Mouse (Mus musculus) v-Abl transformed pro-B cells (cell line): ENCODE results near the gene Sphk1.

ENCODE experiments used
- in situ Hi-C, 2 experiments: fragments of 400-800 bp; cut with MboI; formaldehyde crosslinking; loops; one replicate each; pipeline ENCODE4 v1.15.1; 2025; ENCODE audit not compliant: unreplicated experiment in 2 of 2

Gene Sphk1

GRCm38 (mm10) chr11:116530187-116531147, at the start of gene Sphk1:
Gene Sphk1, plus strand, starts transcription at chr11:116530925.
- in situ Hi-C loops = no loop called here

GRCm38 (mm10) chr11:116480975-116481374, 49.8 kb upstream of the Sphk1 start:
- in situ Hi-C loops = no loop called here

- in situ Hi-C loops = no loop called here
These were observed 48.9 kb upstream of the Sphk1 start for GRCm38 (mm10) chr11:116481776-116482175.

DNA sequence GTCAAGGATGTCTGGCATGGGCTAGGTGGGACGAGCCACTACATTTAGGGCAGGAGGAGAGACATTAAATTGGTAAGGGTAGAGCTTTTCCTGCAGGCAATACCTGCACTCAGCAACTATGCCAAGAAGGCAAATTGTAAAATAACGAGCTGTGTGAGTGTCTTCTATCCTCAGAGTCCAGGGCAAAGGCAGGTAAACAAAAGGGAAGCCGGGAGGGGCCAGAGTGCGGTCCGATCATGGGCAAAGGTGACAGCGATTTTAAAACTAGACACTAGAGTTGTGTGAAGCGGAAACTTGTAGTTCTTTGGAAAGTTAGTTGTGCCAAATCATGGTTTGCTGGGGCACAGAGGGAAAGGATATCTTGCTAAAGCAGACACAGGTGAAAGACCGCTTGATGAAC, 46.5 kb upstream of the Sphk1 start:
- in situ Hi-C loops = no loop called here

DNA sequence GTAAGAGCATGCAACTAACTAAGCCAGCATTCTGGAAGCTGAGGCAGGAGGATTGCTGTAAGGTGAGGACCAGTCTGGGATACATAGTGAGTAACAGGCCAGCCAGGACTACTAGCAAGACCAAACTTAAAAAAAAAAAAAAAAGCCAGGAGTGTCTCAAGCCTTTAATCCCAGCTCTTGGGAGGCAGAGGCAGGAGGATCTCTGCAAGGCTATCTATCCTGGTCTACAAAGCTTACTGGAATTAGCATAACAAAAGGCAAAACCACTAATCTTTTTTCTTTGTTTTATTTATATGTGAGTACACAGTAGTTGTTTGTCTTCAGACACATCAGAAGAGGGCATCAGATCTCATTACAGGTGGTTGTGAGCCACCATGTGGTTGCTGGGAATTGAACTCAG, 42.5 kb upstream of the Sphk1 start:
- in situ Hi-C loops = no loop called here

GRCm38 (mm10) chr11:116488693-116489375, 41.9 kb upstream of the Sphk1 start:
- in situ Hi-C loops = no loop called here

DNA sequence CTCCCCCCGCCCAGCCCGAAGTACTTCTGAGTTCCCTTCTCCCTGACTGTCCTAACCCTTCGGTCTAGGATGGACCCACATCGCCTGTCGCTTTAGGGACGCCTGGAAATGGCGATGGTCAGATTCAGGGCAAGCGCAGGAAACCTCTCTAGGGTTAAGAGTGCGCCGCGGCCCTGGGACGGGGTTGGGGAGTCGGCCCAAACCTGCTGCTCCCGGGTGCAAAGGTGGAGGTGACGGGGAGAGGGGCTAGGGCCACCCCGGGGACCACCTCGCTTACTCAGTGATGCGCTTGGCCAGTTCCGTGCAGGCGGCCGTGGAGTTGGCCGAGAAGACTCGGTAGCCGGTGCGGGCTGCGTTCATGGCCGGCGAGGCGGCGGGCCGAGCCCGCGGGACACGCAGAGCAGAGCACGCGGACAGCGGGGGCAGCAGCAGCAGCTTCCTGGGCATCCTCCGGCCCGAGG, 40.9 kb upstream of the Sphk1 start:
- in situ Hi-C loops = loop anchor here in 1 of 2 experiments (10.0 kb wide), 1 partner anchor 135 kb away; the partner anchor contains the start of gene Rhbdf2

DNA sequence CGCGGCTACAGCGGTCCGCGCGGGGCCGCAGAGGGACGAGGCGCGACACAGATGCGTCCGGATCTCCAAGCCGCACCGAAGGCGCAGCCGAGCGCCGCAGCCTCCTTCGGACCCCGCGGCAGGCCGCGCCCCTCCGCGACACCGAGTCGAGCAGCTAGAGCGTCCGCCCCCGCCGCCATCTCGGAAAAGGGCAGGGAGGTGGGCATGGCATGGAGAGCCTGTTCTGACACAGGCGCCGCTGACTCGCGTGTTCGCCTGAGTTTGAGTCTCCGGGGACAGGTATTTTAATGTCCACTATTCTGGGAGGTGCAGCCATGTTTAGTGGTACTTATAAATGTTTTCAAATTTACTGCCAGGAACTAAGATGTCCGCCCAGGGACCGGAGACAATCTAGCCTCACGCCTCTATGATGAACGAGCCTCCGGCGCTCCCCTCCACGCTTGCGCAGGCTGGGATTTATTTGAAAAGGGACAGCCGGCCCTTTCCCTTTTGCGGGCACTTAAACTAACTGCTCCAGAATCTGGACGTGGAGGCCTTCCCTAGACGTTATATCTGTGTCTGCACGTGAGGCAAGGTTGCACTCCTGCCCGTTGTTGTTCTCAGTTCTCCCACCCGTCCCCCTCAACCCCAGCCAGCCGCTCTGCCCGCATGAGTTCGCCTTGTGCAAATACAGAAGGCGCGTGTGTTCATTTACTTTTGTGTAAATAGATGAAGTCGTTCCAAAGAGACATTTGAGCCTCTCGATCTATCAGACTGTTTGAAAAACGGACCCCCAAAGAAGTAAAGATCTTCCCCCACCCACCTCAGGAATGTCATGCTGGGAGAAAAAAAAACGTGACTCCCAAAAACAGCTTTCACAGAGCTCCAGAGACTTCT, 40.3 kb upstream of the Sphk1 start:
- in situ Hi-C loops = loop anchor here in 1 of 2 experiments (10.0 kb wide), 1 partner anchor 134 kb away; the partner anchor contains the start of gene Rhbdf2

GRCm38 (mm10) chr11:116491338-116491737, 39.4 kb upstream of the Sphk1 start:
- in situ Hi-C loops = loop anchor here in 1 of 2 experiments (10.0 kb wide), 1 partner anchor 133 kb away; the partner anchor contains the start of gene Rhbdf2

DNA sequence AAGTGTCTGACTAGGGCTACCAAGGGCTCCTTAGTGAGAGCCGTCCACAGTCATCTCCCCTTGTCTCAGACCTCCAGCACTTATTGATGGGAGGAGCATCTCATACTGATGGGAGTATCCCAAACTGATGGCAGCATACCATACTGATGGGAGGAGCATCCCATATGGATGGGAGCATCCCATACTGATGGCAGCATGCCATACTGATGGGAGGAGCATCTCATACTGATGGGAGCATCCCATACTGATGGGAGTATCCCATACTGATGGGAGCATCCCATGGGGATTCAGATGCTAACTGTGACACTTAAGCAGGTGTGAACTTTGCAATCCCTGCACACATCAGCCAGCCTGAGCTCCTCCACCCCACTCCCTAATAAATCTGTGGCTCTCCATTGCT, 38.2 kb upstream of the Sphk1 start:
- in situ Hi-C loops = loop anchor here in 1 of 2 experiments (10.0 kb wide), 1 partner anchor 132 kb away; the partner anchor contains the start of gene Rhbdf2

- in situ Hi-C loops = loop anchor here in 1 of 2 experiments (10.0 kb wide), 1 partner anchor 132 kb away; the partner anchor contains the start of gene Rhbdf2
These were observed 37.5 kb upstream of the Sphk1 start for GRCm38 (mm10) chr11:116493191-116493590.

- in situ Hi-C loops = loop anchor here in 1 of 2 experiments (10.0 kb wide), 1 partner anchor 131 kb away; the partner anchor contains the start of gene Rhbdf2
These were observed 36.9 kb upstream of the Sphk1 start, which contains the start of gene Prpsap1 for GRCm38 (mm10) chr11:116493795-116494252. Gene Prpsap1, minus strand, starts transcription at chr11:116494202.

DNA sequence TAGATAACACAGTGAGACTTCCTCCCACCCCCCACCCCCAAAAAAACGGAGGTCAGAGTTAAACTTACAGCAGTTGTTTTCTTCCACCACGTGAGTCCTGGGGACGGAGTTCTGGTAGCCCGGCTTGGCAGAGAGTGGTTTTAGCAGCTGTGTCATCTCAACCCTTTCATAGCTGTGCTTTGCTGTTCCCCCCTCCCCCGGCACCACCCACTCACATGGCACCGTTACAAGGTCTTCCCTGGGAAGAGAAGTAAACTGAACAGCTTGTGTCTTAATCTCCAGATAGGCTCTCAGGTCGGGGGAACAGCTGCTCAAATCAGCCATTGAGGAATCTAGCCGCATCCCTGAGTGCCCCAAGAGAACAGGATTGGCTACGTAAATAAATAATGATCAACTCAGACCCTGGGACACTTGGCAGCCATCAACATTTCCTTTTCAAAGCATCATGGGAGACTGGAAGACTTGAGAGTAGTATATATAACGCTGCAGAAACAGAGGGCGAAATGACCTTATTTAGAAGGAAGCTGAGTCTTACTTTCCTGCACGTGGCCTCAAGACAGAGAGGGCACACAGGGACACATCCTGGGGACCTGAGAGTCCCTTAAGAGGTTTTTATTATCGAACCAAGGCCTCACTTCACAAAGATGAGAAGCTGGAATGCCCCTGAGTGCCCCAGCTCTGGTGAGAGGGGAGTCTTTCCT, 36.1 kb upstream of the Sphk1 start:
- in situ Hi-C loops = loop anchor here in 1 of 2 experiments (10.0 kb wide), 1 partner anchor 130 kb away; the partner anchor contains the start of gene Rhbdf2

GRCm38 (mm10) chr11:116497313-116497712, 33.4 kb upstream of the Sphk1 start:
- in situ Hi-C loops = loop anchor here in 1 of 2 experiments (10.0 kb wide), 1 partner anchor 127 kb away; the partner anchor contains the start of gene Rhbdf2

GRCm38 (mm10) chr11:116498596-116498995, 32.1 kb upstream of the Sphk1 start:
- in situ Hi-C loops = loop anchor here in 1 of 2 experiments (10.0 kb wide), 1 partner anchor 126 kb away; the partner anchor contains the start of gene Rhbdf2

DNA sequence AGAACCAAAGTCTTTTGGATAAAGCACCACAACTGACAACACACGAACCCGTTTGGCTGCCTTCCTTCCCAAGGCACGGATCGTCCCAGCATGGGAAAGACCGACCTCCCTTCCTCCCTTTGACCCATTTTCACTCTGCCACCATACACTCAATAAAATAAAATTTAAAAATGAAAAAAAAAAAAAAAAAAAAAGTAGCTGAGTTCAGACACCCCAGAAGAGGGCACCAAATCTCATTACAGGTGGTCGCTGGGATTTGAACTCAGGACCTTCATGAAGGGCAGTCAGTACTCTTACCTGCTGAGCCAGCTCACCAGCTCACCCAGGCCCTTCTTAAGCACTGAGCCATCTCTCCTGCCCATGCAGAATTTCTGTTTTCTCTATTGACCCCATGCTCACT, 31.7 kb upstream of the Sphk1 start:
- in situ Hi-C loops = loop anchor here in 1 of 2 experiments (10.0 kb wide), 1 partner anchor 126 kb away; the partner anchor contains the start of gene Rhbdf2

DNA sequence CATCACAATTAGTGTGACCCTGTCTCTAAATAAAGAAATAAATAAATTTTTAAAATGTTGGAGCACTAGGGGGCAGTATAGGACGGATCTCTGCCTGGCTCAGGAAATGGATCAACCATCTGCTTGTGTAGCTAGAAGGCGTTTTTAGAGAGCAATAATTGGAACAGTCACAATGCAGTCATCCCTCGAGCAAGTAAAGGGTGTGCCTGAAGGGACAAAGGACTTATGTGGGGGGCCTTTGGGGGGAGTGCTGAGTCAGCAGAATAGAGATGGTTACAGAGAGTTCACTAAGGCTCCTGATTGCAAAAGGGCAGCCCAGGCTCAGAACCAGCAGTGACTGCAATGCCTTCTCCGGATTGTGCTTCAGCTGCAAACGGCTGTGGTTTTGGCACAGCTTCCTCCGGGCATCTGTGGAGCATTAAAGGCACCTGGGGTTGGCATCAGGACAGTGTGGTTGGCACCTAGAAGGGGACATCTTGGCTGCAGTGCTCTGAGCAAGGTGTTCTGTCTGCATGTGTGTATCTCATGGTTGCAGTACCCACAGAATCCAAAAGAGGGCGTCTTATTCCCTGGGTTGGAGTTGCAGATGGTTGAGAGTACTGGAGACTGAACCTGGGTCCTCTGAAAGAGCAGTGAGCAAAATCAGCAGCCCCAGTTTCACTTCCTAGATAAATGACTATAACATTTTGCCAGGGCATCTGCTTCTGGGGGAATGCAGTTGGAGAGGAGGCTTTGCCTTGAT, 29.5 kb upstream of the Sphk1 start:
- in situ Hi-C loops = loop anchor here (10.0 to 25.0 kb wide), 4 partner anchors 304 to 1164 kb away; partner anchors contain the start of gene Otop3 (in 1 of the 2)

DNA sequence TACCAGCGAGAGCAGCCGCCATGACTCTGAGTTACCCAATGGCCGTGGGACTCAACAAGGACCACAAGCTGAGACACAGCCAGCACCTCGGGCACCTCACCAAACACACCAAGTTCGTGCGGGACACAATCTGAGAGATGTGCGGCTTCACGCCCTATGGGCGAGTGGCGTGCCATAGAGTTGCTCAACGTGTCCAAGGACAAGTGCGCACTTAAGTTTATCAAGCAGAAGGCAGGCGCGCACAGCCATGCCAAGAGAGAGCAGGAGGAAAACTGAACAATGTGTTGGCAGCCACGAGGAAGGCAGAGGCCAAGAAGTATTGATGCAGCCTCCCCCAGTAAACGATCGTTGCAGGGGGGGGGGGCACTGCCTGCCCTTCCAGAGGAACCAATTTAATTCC, 26.2 kb upstream of the Sphk1 start:
- in situ Hi-C loops = loop anchor here (10.0 to 25.0 kb wide), 4 partner anchors 300 to 1167 kb away; partner anchors contain the start of gene Otop3 (in 1 of the 2)
